Mouse (Mus musculus) heart, postnatal 4 days (tissue): Measurements from ENCODE around the gene Tent5d. TPM values are rescaled to one million over a fixed set of nuclear protein-coding genes. Genes with fewer than 3 reads are reported as not detected.

ENCODE experiments used
- DNase-seq: peaks from one replicate; pipeline ENCODE4 v3.0.0; 2021
- total RNA-seq, 2 experiments: library from RNA; stranded (reverse); gene quantifications; 2 replicates each; pipeline ENCODE4 v1.2.3; 2021

Gene Tent5d
- total RNA-seq, result not detected

- DNase-seq, result no peak
Observed at GRCm38 (mm10) chrX:107792290-107792689, at the start of gene Tent5d. Tent5d (plus strand) TSS chrX:107792590.

GRCm38 (mm10) chrX:107767896-107768295, 24.5 kb upstream of the Tent5d start:
- DNase-seq, result no peak

GRCm38 (mm10) chrX:107790136-107790535, 2.3 kb upstream of the Tent5d start:
- no peak for DNase-seq

- DNase-seq, result no peak
Observed at GRCm38 (mm10) chrX:107790750-107791493, 1.5 kb upstream of the Tent5d start.

- no peak for DNase-seq
Observed at GRCm38 (mm10) chrX:107795785-107796184, 3.4 kb downstream of the Tent5d start.

GRCm38 (mm10) chrX:107796919-107797318, 4.5 kb downstream of the Tent5d start:
- no peak for DNase-seq

GRCm38 (mm10) chrX:107812120-107812519, 19.7 kb downstream of the Tent5d start:
- no peak for DNase-seq

- peak; percentile 31 for DNase-seq
Observed at GRCm38 (mm10) chrX:107815502-107816217, 23.3 kb downstream of the Tent5d start.

- DNase-seq, result peak; percentile 91
Observed at GRCm38 (mm10) chrX:107816218-107816554, 23.8 kb downstream of the Tent5d start, which contains the start of gene 2610002M06Rik. 2610002M06Rik (minus strand) TSS chrX:107816334.

- DNase-seq, result no peak
Observed at GRCm38 (mm10) chrX:107816726-107817125, 24.3 kb downstream of the Tent5d start.

- DNase-seq, result peak; percentile 18
Observed at GRCm38 (mm10) chrX:107858165-107858564, 65.8 kb downstream of the Tent5d start.

Other genes with a start within 250 kb of the Tent5d start
- gene Tbx22, start 124.6 kb upstream of the Tent5d start, total RNA-seq, result not detected
- 10 to 100 TPM; 10.1 to 10.5 TPM for gene 2610002M06Rik, start 23.7 kb downstream of the Tent5d start, total RNA-seq
- gene Gm732, start 155.9 kb downstream of the Tent5d start, total RNA-seq, result not detected